Mouse (Mus musculus): Measurements from ENCODE around the gene Arhgef18. TPM values are rescaled to one million over a fixed set of nuclear protein-coding genes. Genes with fewer than 3 reads are reported as not detected.

The Arhgef18 gene
- polyA plus RNA-seq, 1 experiment from 2014 or later: 11.0 TPM

DNA sequence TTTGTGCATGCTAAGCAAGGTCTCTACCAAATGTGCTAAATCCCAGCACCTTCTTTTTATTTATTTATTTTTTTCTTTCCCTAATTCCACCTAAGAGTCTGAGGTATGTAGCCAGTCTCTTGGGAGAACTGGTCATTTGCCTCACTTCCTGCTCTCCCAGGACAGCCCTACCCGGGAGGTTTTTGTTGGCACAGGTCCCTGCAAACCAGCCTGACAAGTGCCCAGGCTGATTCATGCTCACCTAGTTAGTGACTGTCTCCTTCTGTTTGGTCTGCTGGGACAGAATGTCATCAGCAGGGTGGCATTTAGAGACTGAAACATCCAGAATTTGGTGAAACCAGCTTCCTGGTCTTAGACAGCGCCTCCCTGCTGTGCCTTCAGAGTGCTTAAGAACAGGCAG, 37.2 kb downstream of the Arhgef18 start:
- peaks cover 81% of the 10 kb centered on the region for H3K36me3 ChIP-seq
- H3K27me3 ChIP-seq (ENCODE audit: insufficient read depth, poor library complexity, severe bottlenecking): no peaks in the 10 kb centered on the region
- DNase-seq (ENCODE audit: low spot score): no peak
- WGBS: 85% methylated on average over 2 of the region's 2 CpGs
- no peaks in the 10 kb centered on the region for H3K9me3 ChIP-seq
- no peak overlapping the region for H3K4me3 ChIP-seq
- H3K4me1 ChIP-seq (replicated peaks): no peaks in the 10 kb centered on the region
- no peak overlapping the region for H3K27ac ChIP-seq

DNA sequence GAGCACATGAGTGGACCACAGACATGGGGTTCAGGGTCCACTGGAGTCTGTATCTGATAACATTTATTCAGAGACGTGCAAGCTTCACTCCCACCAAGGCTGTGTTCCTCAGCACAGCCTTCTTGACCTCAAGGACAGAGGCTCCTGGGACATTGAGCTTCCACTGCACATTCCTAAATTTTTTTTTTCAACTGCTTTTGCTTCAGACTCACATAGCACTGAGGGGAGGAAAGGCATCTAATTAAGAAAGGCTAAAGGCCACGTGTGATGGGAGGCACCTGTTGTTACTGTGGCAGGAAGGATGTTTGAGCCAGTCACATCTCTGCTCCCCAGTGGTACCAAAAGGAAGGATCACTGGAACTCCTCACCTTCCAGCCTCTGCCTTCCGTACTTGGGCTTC, 38.3 kb downstream of the Arhgef18 start:
- Histone ChIP-seq H3K36me3 (peaks cover 92% of the 10 kb centered on the region), H3K4me3 (no peak overlapping the region), H3K27ac (no peak overlapping the region), H3K4me1 (replicated peaks) (no peaks in the 10 kb centered on the region), H3K9me3 (no peaks in the 10 kb centered on the region), H3K27me3 (ENCODE audit: insufficient read depth, poor library complexity, severe bottlenecking) (no peaks in the 10 kb centered on the region)
- WGBS: 89% methylated on average over 3 of the region's 3 CpGs
- no peak for DNase-seq (ENCODE audit: low spot score)

DNA sequence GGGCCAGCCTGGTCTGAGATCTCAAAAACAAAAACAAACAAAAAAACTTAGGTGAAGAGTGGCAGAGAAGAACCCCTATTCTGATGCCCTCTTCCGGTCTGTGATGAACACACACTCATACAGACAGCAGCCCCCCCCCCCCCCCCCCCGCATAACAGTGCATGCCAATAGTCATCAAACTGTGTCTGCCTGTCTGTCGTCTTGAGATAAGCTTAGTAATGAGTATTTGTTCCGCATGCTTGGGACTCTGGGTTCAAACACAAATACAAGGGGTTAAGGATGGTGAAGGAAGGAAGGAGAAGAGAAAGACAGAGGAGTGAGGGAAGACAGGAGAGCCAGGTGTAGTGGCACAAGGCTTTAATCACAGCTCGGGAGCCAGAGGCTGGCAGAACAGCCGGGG, 43.7 kb downstream of the Arhgef18 start:
- peaks cover 100% of the 10 kb centered on the region for H3K36me3 ChIP-seq
- no peak overlapping the region for H3K27ac ChIP-seq
- no peaks in the 10 kb centered on the region for H3K27me3 ChIP-seq (ENCODE audit: insufficient read depth, poor library complexity, severe bottlenecking)
- no peak overlapping the region for H3K4me3 ChIP-seq
- WGBS: 87% methylated on average over 6 of the region's 6 CpGs
- H3K9me3 ChIP-seq: no peaks in the 10 kb centered on the region
- no peak for DNase-seq (ENCODE audit: low spot score)
- H3K4me1 ChIP-seq (replicated peaks): no peaks in the 10 kb centered on the region

DNA sequence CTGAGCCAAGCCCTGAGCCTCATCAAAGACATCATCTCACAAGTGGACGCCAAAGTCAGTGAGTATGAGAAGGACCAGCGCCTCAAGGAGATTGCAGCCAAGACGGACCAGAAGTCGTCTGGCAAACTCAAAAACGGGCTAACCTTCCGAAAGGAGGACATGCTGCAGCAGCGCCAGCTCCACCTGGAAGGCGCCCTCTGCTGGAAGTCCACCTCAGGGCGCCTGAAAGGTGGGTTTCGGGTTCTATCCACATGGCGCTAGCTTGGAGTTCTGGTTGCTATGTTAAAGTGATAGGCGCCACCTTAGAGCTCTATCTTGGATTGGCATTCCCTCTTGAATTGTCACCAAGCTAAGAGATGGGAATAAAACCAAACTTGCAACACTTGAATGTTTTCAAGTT, 46.7 kb downstream of the Arhgef18 start:
- Histone ChIP-seq H3K36me3 (peaks cover 93% of the 10 kb centered on the region), H3K27ac (no peak overlapping the region), H3K4me3 (no peak overlapping the region), H3K27me3 (ENCODE audit: insufficient read depth, poor library complexity, severe bottlenecking) (no peaks in the 10 kb centered on the region), H3K9me3 (no peaks in the 10 kb centered on the region), H3K4me1 (replicated peaks) (no peaks in the 10 kb centered on the region)
- DNase-seq (ENCODE audit: low spot score): peak; percentile 15
- WGBS: 76% methylated on average over 12 of the region's 12 CpGs

DNA sequence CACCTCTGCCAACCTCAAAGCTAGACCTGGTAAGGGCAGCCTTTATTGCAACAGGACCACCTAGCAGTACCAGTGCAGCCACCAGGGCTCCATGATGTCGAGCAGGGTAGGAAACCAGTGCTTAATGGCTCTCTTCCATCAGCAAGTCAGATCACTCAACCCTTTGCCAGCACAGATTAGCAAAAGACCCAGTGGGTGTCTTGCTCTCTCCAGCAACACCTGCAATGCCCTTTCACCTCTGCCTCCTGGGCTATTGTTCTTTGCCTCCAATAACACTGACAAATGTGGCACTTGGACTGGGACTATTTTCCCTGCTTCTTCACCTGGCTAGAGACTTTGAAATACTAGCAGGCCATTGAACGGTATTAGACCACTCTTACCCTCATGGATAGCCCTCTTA, 56.4 kb downstream of the Arhgef18 start:
- WGBS: 91% methylated on average over 2 of the region's 2 CpGs
- Histone ChIP-seq H3K36me3 (peaks cover 90% of the 10 kb centered on the region), H3K4me3 (no peak overlapping the region), H3K27me3 (ENCODE audit: insufficient read depth, poor library complexity, severe bottlenecking) (no peaks in the 10 kb centered on the region), H3K9me3 (0 out of 2 replicates have a peak, but pooled peaks cover 3% of the 10 kb centered on the region), H3K4me1 (replicated peaks) (no peaks in the 10 kb centered on the region), H3K27ac (no peak overlapping the region)
- DNase-seq (ENCODE audit: low spot score): no peak

DNA sequence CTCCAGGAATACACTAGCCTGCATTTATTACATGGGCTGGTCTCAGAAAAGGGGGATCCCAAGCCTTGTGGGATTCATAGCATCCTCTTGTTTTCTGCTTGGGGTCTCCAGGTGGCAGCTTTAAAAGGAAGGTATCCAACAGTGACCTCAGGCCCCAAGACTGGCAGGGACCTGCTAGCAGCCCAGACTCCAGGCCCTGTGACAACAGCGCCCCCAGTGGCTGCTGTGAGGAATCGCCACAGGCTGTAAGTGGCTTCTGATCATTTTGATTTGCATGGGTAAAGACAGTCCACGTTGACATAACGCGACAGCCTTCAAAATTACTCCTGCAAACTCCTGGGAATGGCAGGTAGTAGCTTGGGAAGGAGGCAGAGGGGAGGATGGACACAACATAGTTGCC, 57.9 kb downstream of the Arhgef18 start:
- 30% methylated on average over 5 of the region's 5 CpGs for WGBS
- Histone ChIP-seq H3K27me3 (ENCODE audit: insufficient read depth, poor library complexity, severe bottlenecking) (no peaks in the 10 kb centered on the region), H3K4me3 (no peak overlapping the region), H3K36me3 (peaks cover 89% of the 10 kb centered on the region), H3K9me3 (0 out of 2 replicates have a peak, but pooled peaks cover 3% of the 10 kb centered on the region), H3K27ac (no peak overlapping the region), H3K4me1 (replicated peaks) (no peaks in the 10 kb centered on the region)
- peak; percentile 48 for DNase-seq (ENCODE audit: low spot score)

DNA sequence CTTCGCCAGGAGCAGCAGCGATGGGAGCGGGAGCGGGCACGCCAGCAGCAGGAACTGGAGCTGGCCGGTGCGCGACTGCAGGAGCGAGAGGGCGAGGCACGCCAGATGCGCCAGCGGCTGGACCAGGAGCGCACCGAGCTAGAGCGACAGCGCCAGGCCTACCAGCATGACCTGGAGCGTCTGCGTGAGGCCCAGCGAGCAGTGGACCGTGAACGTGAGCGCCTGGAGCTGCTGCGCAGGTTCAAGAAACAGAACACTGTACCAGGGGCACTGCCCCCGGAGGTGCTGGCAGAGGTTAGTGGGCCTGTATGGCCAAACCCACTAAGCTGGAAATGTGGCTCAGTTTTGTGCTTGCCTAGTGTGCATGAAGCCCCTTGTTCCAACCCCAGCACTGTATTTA, 59.2 kb downstream of the Arhgef18 start:
- Histone ChIP-seq H3K4me1 (replicated peaks) (no peaks in the 10 kb centered on the region), H3K27ac (no peak overlapping the region), H3K36me3 (peaks cover 90% of the 10 kb centered on the region), H3K4me3 (no peak overlapping the region), H3K27me3 (ENCODE audit: insufficient read depth, poor library complexity, severe bottlenecking) (no peaks in the 10 kb centered on the region), H3K9me3 (0 out of 2 replicates have a peak, but pooled peaks cover 3% of the 10 kb centered on the region)
- whole genome bisulfite sequencing: 97% methylated on average over 25 of the region's 25 CpGs
- no peak for DNase-seq (ENCODE audit: low spot score)

DNA sequence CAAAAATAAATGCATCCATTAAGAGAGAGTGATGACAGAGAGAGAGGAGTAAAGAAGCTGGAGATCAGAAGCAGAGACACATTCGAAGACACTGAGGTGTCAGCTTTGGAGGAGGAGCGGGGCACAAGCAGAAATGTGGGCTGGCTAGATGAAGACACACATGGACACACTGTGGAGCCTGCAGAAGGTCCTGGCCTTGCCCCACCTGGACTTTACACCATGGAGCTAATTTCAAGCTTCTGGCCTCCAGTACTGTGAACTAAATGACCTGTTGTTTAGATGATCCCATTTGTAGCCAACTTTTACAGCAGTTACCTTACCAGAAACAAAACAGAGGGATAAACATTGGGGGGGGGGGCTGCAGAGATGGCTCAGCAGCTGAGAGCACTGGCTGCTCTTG, 70.4 kb downstream of the Arhgef18 start:
- Histone ChIP-seq H3K27me3 (ENCODE audit: insufficient read depth, poor library complexity, severe bottlenecking) (no peaks in the 10 kb centered on the region), H3K36me3 (peaks cover 11% of the 10 kb centered on the region), H3K4me3 (no peak overlapping the region), H3K4me1 (replicated peaks) (peaks cover 14% of the 10 kb centered on the region), H3K9me3 (no peaks in the 10 kb centered on the region), H3K27ac (no peak overlapping the region)
- no peak for DNase-seq (ENCODE audit: low spot score)
- WGBS: 87% methylated on average over 2 of the region's 2 CpGs

DNA sequence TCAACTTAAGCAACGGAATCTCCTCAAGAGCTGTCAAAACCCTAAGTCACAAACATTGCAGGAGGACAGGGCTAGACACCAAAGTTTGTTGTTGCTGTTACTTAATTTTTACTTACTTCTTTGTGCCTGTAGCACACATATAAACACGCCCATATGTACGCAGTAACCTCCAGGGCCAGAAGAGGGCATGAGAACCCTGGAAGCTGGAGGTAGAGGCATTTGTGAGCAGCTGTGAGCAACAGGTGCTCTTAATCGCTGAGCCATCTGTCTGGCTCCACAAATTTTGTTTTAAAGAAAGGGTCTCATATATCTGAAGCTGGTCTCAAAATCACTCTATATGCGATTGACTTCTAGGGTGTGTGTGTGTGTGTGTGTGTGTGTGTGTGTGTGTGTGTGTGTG, 71.5 kb downstream of the Arhgef18 start:
- peak; percentile 62 for DNase-seq (ENCODE audit: low spot score)
- Histone ChIP-seq H3K4me1 (replicated peaks) (peaks cover 16% of the 10 kb centered on the region), H3K36me3 (no peaks in the 10 kb centered on the region; the same call in 1 of the 2 replicates), H3K9me3 (no peaks in the 10 kb centered on the region), H3K27ac (no peak overlapping the region), H3K4me3 (no peak overlapping the region), H3K27me3 (ENCODE audit: insufficient read depth, poor library complexity, severe bottlenecking) (no peaks in the 10 kb centered on the region)
- WGBS: 63% methylated on average over 5 of the region's 5 CpGs

DNA sequence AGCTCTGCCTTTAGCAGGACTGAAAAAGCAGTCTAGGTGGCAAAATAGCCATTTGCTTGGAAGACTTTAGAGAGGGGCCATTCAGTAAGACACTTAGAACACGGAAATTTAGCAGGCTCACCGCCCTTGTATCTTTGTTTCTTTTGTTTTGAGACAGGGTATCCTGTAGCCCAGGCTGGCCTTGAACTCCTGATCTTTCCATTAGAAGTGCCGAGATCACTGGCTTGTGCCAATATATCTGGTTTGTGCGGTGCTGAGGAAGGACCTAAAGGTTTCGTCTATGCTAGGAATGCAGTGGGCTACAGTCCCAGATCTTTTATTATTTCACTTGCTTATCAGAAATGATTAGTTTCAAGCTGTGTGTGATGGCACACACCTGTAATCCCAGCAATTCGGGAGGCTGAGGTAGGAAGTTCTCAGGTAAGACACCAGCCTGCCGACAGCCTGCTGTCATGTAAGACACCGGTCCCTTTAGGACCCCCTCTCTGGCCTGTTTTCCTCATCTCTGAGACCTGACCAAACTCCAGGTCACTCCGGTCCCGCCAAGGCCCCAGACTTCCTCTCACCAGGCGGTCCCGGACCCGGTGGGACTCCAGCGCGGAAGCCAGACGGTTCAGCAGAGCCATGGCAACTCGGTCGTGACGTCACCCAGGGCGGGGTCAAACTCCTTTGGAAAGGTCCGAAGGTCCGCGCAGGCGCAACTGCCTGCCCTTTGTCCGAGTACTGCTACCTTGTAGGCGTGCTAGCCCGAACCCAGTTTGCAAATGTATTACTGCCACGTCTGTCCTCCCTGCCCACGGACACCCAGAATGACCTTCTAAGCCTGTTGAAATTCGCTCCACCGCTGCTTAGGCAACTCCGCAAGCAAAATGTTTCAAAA, 74.4 kb downstream of the Arhgef18 start, which contains the start of gene Pex11g:
Gene Pex11g (minus strand): TSS at position 675 of the 880 bp plus-strand sequence.
- H3K27ac ChIP-seq: peak within 1 kb of the TSS; percentile 96
- no peaks in the 10 kb centered on the region for H3K27me3 ChIP-seq (ENCODE audit: insufficient read depth, poor library complexity, severe bottlenecking)
- WGBS: 8% methylated on average over 32 of the region's 32 CpGs

DNA sequence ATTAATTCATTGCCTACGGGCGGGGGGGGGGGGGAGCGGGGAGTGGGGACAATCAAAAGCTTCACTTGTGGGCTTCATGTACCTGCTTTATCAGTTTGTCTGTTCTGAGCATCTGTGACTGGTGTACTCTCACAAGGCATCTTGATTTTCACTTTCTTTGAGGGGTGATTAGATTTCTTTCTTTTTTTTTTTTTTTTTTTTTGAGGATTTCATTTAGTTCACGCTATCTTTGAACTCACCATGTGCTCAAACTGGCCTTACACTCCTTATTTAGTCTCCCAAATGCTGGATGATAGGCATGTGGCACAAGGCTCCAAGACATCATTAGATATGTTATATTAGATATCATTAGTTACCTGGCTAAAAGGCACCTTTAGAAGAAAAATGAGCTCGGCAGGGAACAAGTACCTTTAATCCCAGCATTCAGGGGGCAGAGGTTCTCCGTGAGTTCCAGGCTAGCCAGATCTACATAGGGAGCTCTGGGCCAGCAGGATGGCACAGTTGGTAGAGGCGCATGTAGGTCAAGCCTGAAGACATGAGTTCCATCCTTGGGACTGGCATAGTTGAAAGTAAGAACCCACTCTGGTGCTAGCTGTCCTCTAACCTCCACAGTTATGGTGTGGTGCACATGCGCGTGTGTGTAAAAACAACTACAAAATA, 75.2 kb downstream of the Arhgef18 start:
- Histone ChIP-seq H3K9me3 (no peaks in the 10 kb centered on the region), H3K4me1 (replicated peaks) (peaks cover 11% of the 10 kb centered on the region), H3K27ac (peak overlapping the region; percentile 96), H3K36me3 (no peaks in the 10 kb centered on the region), H3K4me3 (peak overlapping the region; percentile 56), H3K27me3 (ENCODE audit: insufficient read depth, poor library complexity, severe bottlenecking) (no peaks in the 10 kb centered on the region)
- 54% methylated on average over 9 of the region's 9 CpGs for WGBS
- peak; percentile 8 for DNase-seq (ENCODE audit: low spot score)

More for the DNA sequence above, 74.4 kb downstream of the Arhgef18 start, which contains the start of gene Pex11g:
- Histone ChIP-seq H3K4me3 (peak within 1 kb of the TSS; percentile 56), H3K9me3 (no peaks in the 10 kb centered on the region), H3K4me1 (replicated peaks) (peaks cover 11% of the 10 kb centered on the region), H3K36me3 (no peaks in the 10 kb centered on the region)
- DNase-seq (ENCODE audit: low spot score): peak; percentile 98

DNA sequence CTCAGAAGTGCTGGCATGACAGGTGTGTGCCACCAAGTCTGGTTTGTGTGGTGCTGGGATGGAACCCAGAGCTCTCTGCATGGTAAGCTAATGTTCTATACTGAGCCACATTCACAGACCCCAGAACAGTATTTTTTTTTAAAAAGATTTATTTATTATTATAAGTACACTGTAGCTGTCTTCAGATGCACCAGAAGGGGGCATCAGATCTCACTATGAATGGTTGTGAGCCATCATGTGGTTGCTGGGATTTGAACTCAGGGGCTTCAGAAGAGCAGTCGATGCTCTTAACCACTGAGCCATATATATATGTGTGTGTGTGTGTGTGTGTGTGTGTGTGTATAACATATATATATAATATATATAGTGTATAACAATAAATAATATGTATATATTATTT, 76.0 kb downstream of the Arhgef18 start:
- Histone ChIP-seq H3K9me3 (no peaks in the 10 kb centered on the region), H3K4me1 (replicated peaks) (peaks cover 11% of the 10 kb centered on the region), H3K36me3 (no peaks in the 10 kb centered on the region), H3K27ac (peak overlapping the region; percentile 96), H3K27me3 (ENCODE audit: insufficient read depth, poor library complexity, severe bottlenecking) (no peaks in the 10 kb centered on the region), H3K4me3 (no peak overlapping the region)
- DNase-seq (ENCODE audit: low spot score): no peak
- 86% methylated on average over 1 of the region's 1 CpGs for WGBS

DNA sequence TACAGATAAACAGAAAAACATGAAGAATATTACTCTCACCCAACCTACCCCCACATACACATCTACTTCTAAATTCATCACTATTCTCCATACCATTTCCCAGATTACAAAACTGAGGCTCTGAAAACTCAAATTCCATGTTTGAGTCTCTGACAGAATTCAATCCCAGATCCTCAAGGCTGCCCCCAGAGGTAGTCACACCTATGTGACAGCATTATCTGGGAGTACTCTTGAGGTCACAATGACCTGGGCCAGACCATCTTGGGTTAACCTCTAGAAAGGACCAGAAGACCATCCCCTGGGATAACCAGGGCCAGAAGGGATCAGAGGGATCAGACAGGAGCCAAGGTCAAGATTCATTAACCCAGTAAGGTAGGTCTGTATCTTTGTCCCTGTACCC, 77.8 kb downstream of the Arhgef18 start, which contains the start of gene Tex45:
Gene Tex45 (plus strand): TSS at position 301 of the 400 bp plus-strand sequence.
- no peak within 1 kb of the TSS for H3K4me3 ChIP-seq
- peaks cover 11% of the 10 kb centered on the region for H3K4me1 ChIP-seq (replicated peaks)
- DNase-seq (ENCODE audit: low spot score): no peak
- H3K27me3 ChIP-seq (ENCODE audit: insufficient read depth, poor library complexity, severe bottlenecking): peaks cover 5% of the 10 kb centered on the region
- H3K36me3 ChIP-seq: no peaks in the 10 kb centered on the region
- H3K27ac ChIP-seq: no peak within 1 kb of the TSS
- no peaks in the 10 kb centered on the region for H3K9me3 ChIP-seq
